Mouse (Mus musculus) bone marrow macrophage, adult 2 months (primary cell): Measurements from ENCODE around the gene Prlh. TPM values are rescaled to one million over a fixed set of nuclear protein-coding genes. Genes with fewer than 3 reads are reported as not detected.

ENCODE experiments used
- H3K27ac ChIP-seq: 2 replicates; pipeline ENCODE4 v1.5.1; 2012; ENCODE audit warnings: low read depth, low read length; ENCODE audit not compliant: insufficient read depth
- H3K4me1 ChIP-seq: 2 replicates; pipeline ENCODE4 v1.6.1; 2012; ENCODE audit warnings: low read length; ENCODE audit not compliant: control insufficient read depth, insufficient read depth
- H3K4me3 ChIP-seq: 2 replicates; pipeline ENCODE4 v1.5.1; 2012; ENCODE audit warnings: mild to moderate bottlenecking, low read length, moderate library complexity; ENCODE audit not compliant: insufficient read depth
- CTCF ChIP-seq: IDR thresholded peaks from 2 replicates; pipeline ENCODE4 v1.5.1; 2012; ENCODE audit warnings: low read depth, mild to moderate bottlenecking, low read length, moderate library complexity
- POLR2A ChIP-seq: IDR thresholded peaks from 2 replicates; pipeline ENCODE4 v1.6.1; 2012; ENCODE audit warnings: mild to moderate bottlenecking, low read depth, low read length, borderline replicate concordance
- polyA plus RNA-seq: library from polyadenylated mRNA; stranded (reverse); fragments of >200 nt; gene quantifications from 2 replicates; pipeline ENCODE4 v1.2.4, GENCODE M21; 2012; ENCODE audit not compliant: missing spikeins, insufficient read depth, insufficient read length

The Prlh gene
- polyA plus RNA-seq, 1 experiment, result not detected

- Histone ChIP-seq H3K27ac (no peak overlapping the region), H3K4me3 (no peak overlapping the region), H3K4me1 (peaks cover 27% of the 10 kb centered on the region)
- no peak for TF ChIP-seq POLR2A
- peak; percentile 97 for TF ChIP-seq CTCF
Measured at GRCm38 (mm10) chr1:90972911-90973573, 20.1 kb downstream of the Prlh start.

- no peak for TF ChIP-seq POLR2A
- H3K27ac ChIP-seq, result no peak overlapping the region
- no peak overlapping the region for H3K4me3 ChIP-seq
- H3K4me1 ChIP-seq, result peaks cover 27% of the 10 kb centered on the region
Measured at GRCm38 (mm10) chr1:90973574-90973911, 20.6 kb downstream of the Prlh start.

- peak overlapping the region; percentile 70 for H3K27ac ChIP-seq
- H3K4me3 ChIP-seq, result no peak overlapping the region
- TF ChIP-seq CTCF, result no peak
- no peak for TF ChIP-seq POLR2A
- H3K4me1 ChIP-seq, result peaks cover 27% of the 10 kb centered on the region
Measured at GRCm38 (mm10) chr1:90974906-90975649, 22.2 kb downstream of the Prlh start.

GRCm38 (mm10) chr1:90975960-90976359 lies 23.1 kb downstream of the Prlh start:
- H3K4me3 ChIP-seq, result no peak overlapping the region
- peaks cover 27% of the 10 kb centered on the region for H3K4me1 ChIP-seq
- H3K27ac ChIP-seq, result no peak overlapping the region
- TF ChIP-seq CTCF, result no peak
- no peak for TF ChIP-seq POLR2A

- H3K4me3 ChIP-seq, result no peak overlapping the region
- TF ChIP-seq CTCF (no peak), POLR2A (no peak)
- H3K27ac ChIP-seq, result no peak overlapping the region
- H3K4me1 ChIP-seq, result peaks cover 5% of the 10 kb centered on the region
Measured at GRCm38 (mm10) chr1:90980638-90981330, 27.9 kb downstream of the Prlh start.

GRCm38 (mm10) chr1:90981346-90981745 lies 28.4 kb downstream of the Prlh start:
- Histone ChIP-seq H3K27ac (no peak overlapping the region), H3K4me1 (no peaks in the 10 kb centered on the region), H3K4me3 (no peak overlapping the region)
- TF ChIP-seq CTCF (no peak), POLR2A (no peak)

GRCm38 (mm10) chr1:90995916-90996315 lies 43.0 kb downstream of the Prlh start:
- TF ChIP-seq POLR2A, result no peak
- TF ChIP-seq CTCF, result no peak
- no peak overlapping the region for H3K27ac ChIP-seq

GRCm38 (mm10) chr1:90997136-90997535 lies 44.2 kb downstream of the Prlh start:
- H3K27ac ChIP-seq, result no peak overlapping the region
- TF ChIP-seq CTCF, result no peak
- TF ChIP-seq POLR2A, result no peak
- H3K4me1 ChIP-seq, result peaks cover 12% of the 10 kb centered on the region
- no peak overlapping the region for H3K4me3 ChIP-seq

More at GRCm38 (mm10) chr1:90995916-90996315, 43.0 kb downstream of the Prlh start:
- Histone ChIP-seq H3K4me1 (peaks cover 12% of the 10 kb centered on the region), H3K4me3 (no peak overlapping the region)

- Histone ChIP-seq H3K4me3 (0 out of 2 replicates have a peak overlapping the region, but pooled peaks have one; percentile 97), H3K4me1 (peaks cover 12% of the 10 kb centered on the region), H3K27ac (no peak overlapping the region)
- no peak for TF ChIP-seq CTCF
- TF ChIP-seq POLR2A, result no peak
Measured at GRCm38 (mm10) chr1:90997641-90998040, 44.7 kb downstream of the Prlh start.
